12 mouse cellular contexts compared by ENCODE assay signal in the genomic region with DNA sequence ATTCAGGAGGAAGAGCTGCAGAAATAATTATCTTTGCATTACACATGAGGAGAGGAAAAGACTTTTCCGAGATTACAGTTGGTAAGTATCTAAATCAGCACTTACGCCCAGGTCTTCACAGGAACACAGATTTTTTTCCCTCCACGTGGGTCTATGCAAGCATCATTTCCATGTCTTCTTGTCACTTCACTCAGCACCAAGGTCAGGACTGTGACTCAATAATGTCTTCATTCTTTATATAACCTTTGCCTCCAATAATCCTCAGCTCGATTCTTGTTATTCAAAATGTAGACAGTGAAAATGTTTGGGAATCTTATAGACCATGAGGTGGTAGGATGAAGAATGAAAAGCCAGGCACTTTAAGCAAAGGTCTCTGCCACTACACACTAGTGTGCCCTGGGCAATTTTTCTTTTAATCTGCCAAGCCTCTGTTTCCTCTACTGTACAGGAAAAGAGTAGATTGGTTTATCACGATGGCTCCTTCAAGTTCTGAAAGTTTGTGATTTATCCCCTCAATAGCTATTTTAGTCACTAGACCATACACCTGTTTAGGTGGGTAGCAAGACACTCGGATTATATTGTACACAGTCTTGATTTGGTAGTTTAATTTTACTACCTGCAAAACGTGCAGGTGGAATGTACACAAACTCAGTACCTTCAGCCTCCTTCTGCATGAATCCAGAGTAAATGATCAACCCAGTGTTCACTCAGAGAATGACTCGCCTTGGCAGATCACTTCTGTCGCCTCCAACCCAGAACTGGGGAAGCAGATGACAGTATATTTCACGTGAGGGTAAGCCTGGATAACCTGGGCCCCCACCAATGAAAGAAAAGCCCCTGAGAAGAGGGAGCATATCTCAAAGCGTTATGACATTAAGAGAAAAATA.
"Had no signal": no experiment of that assay in that cellular context is flagged by ENCODE, and none has a peak within 500 bp of the region (broad histone marks: within the 10 kb centered on the region; RNA-seq: fewer than 3 reads in every experiment).

No protein-coding gene starts in this region.

- DNase-seq: lung, adult 2 months; lung, postnatal 36 days; midbrain, embryonic 14.5 days; thymus, postnatal 4 days had no signal

- H3K4me3 ChIP-seq: hindbrain, embryonic 13.5 days; layer of hippocampus, adult 2 months; limb, embryonic 10.5 days; liver, embryonic 15.5 days; neural tube, embryonic 12.5 days had no signal

- H3K27me3 ChIP-seq: hindbrain, embryonic 13.5 days; liver, embryonic 15.5 days; neural tube, embryonic 12.5 days had no signal

- H3K27ac ChIP-seq: hindbrain, embryonic 13.5 days; hindbrain, postnatal 0 days; layer of hippocampus, adult 2 months; limb, embryonic 10.5 days; liver, embryonic 15.5 days; neural tube, embryonic 12.5 days had no signal

- H3K4me2 ChIP-seq: hindbrain, embryonic 13.5 days; liver, embryonic 11.5 days; liver, embryonic 15.5 days; neural tube, embryonic 12.5 days had no signal

- H3K36me3 ChIP-seq: hindbrain, embryonic 13.5 days; limb, embryonic 10.5 days; liver, embryonic 15.5 days; neural tube, embryonic 12.5 days had no signal

- ATAC-seq: hindbrain, postnatal 0 days; lung, postnatal 0 days had no signal

- H3K4me1 ChIP-seq: liver, embryonic 15.5 days had no signal

- H3K9me3 ChIP-seq: hindbrain, embryonic 13.5 days; limb, embryonic 10.5 days; liver, embryonic 15.5 days; neural tube, embryonic 12.5 days had no signal

- H3K9ac ChIP-seq: hindbrain, embryonic 13.5 days; liver, embryonic 15.5 days; neural tube, embryonic 12.5 days had no signal
